Mouse (Mus musculus) frontal cortex, postnatal 14 days (tissue): ENCODE results near the gene Taf1d.
"Not testable (repeated sequence)": the region's sequence is repeated elsewhere in the genome, so short reads cannot be mapped to it uniquely, and the experiment has no call there.

Experiments
- DNase-seq, 2 experiments: peaks; one replicate each; pipeline ENCODE4 v3.0.0; 2022; ENCODE audit warnings: low spot score in 2 of 2

The Taf1d gene

GRCm38 (mm10) chr9:15305503-15306397 is at the start of gene Taf1d:
Taf1d (plus strand) TSS chr9:15306214.
- peak; percentile 92 to 96 for DNase-seq

- DNase-seq, result no peak
Observed at GRCm38 (mm10) chr9:15256214-15256613, 49.8 kb upstream of the Taf1d start.

DNA sequence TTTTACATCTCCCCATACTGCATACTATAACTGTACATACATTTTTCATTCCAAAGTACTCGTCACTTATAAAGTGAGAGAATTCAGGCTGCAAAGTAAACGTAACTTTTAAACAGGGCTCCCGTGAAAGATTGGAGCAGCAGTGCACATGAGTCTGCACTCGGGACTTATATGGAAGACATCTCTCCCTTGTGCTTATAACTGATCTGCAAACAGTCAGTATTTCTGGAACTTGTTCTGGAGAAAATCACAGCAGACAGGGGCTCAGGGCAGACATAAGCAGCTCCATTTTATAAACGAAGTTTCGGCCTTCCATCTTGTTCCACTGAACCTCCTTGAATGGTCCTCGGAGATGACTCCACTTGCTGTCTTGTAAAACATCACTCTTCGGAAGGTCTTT is 44.0 kb upstream of the Taf1d start:
- no peak for DNase-seq

GRCm38 (mm10) chr9:15263487-15263886 is 42.5 kb upstream of the Taf1d start:
- no peak for DNase-seq

DNA sequence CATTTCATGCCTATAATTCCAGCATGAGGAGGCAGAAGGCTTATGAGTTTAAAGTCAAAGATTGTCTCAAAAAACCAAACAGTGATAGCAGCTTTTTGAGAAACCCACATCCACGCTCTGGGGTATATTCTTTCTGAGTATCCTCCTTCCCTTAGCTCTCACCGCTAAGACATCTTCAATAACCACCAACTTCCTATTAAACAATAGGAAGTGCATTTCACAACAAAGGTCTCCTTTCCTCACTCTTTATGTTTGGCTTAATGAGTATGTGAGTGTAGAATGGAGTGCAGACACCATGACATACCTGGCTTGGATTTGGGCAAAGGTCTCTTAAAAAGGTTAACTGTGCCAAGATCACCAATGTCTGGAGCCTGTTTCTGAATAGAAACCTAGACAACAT is 32.0 kb upstream of the Taf1d start:
- DNase-seq, result no peak

GRCm38 (mm10) chr9:15276855-15277254 is 29.2 kb upstream of the Taf1d start:
- DNase-seq, result no peak

DNA sequence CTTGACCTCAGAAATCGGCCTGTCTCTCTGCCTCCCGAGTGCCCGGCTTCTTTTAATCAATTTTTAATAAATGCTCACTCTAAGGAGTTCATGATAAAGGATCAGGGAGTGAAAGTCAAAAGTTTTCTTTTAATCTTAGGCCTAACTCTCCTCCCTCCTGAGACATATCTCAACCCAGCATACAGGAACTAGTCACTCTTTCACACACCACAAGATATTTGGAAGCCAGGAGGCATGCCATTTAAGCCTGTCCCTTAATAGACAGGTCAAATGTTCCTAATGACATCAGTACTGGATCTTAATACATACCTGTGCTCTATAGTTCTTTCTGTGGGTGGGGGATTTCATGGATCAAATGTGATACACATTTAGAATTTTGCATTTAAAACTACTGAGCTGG is 27.7 kb upstream of the Taf1d start:
- no peak for DNase-seq

- no peak for DNase-seq
Observed at GRCm38 (mm10) chr9:15279139-15279648, 26.8 kb upstream of the Taf1d start.

GRCm38 (mm10) chr9:15279649-15280490 is 26.1 kb upstream of the Taf1d start, which contains the start of gene Med17:
Med17 (minus strand) TSS chr9:15279931.
- DNase-seq, result peak; percentile 89 to 90

DNA sequence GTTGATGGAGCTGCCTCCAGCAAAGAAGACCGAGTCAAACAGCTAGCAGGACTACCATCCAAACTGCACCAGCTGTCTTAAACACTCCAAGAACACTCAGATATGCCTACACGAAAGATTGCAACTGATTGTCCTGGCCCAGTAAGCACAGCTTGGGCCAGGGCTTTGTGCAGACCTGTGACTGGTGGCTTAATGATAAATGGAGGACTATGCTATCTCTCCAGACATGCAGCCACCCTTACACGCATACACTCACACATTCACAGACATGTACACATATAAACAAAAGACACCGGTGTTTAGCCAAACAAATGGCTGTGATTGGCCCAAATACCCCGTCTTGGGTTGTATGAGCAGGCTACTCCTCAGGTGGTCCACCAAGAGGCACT is 25.5 kb upstream of the Taf1d start:
- DNase-seq, result no peak

- DNase-seq, result no peak
Observed at GRCm38 (mm10) chr9:15285443-15285842, 20.6 kb upstream of the Taf1d start.

- DNase-seq, result no peak
Observed at GRCm38 (mm10) chr9:15287846-15288245, 18.2 kb upstream of the Taf1d start.

GRCm38 (mm10) chr9:15288402-15288801 is 17.6 kb upstream of the Taf1d start:
- no peak for DNase-seq

- no peak for DNase-seq
Observed at GRCm38 (mm10) chr9:15289251-15289650, 16.8 kb upstream of the Taf1d start.

DNA sequence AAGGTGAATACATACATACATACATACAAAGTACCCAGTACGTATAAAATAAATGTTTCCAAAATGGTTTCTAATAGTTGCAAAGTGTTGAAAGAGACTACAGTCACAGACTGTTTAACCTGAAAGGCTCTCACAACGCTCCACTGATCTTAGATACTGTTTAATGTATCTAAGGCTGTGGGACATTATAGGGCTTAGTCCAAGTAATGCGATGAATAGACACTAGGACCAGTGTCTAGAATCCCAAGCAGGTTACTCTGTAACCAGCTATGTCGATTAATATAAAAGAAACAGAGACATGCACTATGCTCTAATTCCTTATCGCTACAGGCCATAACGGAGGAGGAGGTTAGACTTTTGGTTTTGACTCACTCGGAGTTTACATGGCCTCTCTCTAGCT is 8.9 kb upstream of the Taf1d start:
- no peak for DNase-seq

DNA sequence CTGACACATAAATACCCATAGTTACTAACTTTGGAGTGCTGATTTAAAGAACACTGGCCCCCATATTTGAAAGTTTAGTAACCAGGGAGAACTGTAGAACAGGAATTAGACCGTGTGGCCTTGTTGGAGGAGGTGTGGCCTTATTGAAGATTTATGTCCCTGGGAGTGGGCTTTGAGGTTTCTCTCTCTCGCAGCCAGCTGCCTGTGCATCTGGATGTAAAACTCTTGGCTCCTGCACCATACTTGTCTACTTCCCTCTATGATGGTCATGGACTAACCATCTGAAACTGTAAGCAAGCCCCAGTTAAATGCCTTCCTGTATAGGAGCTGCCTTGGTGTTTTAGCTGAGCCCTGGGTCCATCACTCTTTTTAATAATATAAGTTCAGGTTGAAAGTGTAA is 7.6 kb upstream of the Taf1d start:
- no peak for DNase-seq

DNA sequence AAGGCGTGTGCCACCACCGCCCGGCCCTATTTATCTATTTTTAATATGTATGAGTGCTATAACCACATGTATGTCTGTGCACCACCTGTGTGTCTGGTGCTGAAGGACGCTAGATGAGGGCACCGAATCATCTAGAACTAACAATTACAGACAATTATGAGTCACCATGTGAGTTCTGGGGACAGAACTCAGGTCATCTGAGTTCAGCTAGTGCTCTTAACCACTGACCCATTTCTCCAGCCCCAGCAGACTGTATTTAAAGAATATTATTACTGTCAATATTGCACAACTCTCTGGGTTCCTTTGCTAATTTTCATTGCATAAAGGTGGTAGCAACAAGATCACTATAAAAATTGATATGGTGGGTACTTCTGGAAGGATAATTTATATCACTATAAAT is 6.0 kb upstream of the Taf1d start:
- DNase-seq, result no peak

GRCm38 (mm10) chr9:15301399-15301798 is 4.6 kb upstream of the Taf1d start:
- no peak for DNase-seq

DNA sequence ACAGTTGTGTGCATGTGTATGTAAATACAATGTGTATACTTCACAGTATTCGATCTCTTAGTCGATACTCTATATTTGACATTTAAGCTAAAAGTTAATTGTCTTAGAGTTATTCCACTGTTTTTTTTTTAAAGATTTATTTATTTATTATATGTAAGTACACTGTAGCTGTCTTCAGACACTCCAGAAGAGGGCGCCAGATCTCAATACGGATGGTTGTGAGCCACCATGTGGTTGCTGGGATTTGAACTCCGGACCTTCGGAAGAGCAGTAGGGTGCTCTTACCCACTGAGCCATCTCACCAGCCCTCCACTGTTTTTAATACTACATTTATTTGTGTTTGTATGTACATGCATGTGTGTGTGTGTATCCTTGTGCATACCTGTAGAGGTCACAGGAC is 4.0 kb upstream of the Taf1d start:
- not testable (repeated sequence) for DNase-seq

DNA sequence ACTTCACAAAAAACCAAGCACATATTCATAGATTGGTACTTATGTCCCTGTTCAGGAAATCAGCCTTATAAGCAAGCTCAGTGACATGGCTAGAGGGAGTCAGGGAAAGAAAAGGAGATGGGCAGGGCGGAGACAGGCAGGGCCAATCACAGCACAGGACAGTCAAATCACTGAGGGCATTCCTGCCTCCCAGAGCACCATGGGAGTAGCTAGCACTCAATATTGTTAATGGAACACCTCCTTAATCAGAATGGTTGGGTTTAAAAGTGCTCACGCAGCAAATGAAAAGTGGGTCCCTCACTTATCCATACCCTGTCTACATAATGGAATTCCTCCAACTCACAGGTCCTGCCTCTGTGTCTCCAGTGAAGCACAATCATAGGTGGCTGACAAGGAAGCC is 3.1 kb upstream of the Taf1d start:
- no peak for DNase-seq

DNA sequence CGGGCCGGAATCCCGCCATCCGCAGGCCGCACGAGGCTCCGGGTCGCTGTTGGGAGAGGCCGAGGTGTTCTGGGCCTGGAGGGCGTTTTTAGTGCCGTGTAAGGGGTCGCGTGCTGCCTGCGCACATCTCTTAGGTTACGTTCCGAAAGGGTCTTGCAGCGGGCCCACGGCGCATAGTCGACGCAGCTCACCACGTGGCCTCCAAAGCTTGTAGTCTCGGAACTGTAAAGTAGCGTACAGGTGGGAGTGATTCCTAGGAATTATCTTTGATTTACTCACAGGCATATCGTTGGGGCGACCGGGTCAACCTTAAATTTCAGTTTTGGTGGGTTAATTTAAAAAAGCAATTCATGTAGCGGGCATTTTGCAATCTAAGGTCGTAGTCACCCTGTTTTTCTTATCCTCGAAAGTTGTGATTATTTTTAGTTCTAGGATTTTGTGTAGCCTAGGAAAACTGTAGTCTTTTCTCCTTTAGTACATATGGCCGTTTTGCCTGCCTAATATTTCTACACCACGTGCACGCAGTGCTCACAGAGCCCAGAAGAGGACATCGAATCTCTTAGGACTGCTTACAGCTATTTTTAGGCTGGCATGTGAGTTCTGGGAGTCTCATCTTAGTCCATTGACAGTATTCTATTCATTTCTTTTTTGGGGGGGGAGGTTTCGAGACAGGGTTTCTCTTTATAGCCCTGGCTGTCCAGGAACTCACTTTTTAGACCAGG is 545 bp downstream of the Taf1d start, which contains the start of gene 4931406C07Rik:
4931406C07Rik (minus strand) TSS at position 51 of the 722 bp plus-strand sequence.
- no peak for DNase-seq

- DNase-seq, result no peak
Observed at GRCm38 (mm10) chr9:15307257-15307656, 1.2 kb downstream of the Taf1d start.
